Mouse (Mus musculus) neural tube, embryonic 11.5 days (tissue): ENCODE results near the gene Wdr46. TPM values are rescaled to one million over a fixed set of nuclear protein-coding genes. Genes with fewer than 3 reads are reported as not detected.

ENCODE experiments used
- ATAC-seq: fragments of 200-750 bp; cut with Nextera tagmentation; 2 replicates; pipeline ENCODE4 v1.8.0; 2017; ENCODE audit warnings: moderate number of reproducible peaks, mild to moderate bottlenecking, moderate TSS enrichment, moderate library complexity; ENCODE audit not compliant: insufficient read depth, low FRiP score, low TSS enrichment
- DNase-seq: peaks from one replicate; pipeline ENCODE4 v3.0.0-alpha.2; 2015; ENCODE audit warnings: low spot score
- H3K27ac ChIP-seq: fragments of 300-500 bp; sonication (generic); 2 replicates; pipeline ENCODE4 v1.5.1; 2014; ENCODE audit warnings: low read depth, mild to moderate bottlenecking, low read length
- H3K27me3 ChIP-seq: fragments of 300-500 bp; sonication (generic); 2 replicates; pipeline ENCODE4 v1.6.1; 2014; ENCODE audit warnings: mild to moderate bottlenecking, low read length, mixed read lengths; ENCODE audit not compliant: control insufficient read depth, insufficient read depth
- H3K36me3 ChIP-seq: fragments of 300-500 bp; sonication (generic); 2 replicates; pipeline ENCODE4 v1.6.1; 2014; ENCODE audit warnings: mild to moderate bottlenecking, low read length, moderate library complexity, mixed read lengths; ENCODE audit not compliant: control insufficient read depth, insufficient read depth
- H3K4me1 ChIP-seq: fragments of 300-500 bp; sonication (generic); 2 replicates; pipeline ENCODE4 v1.6.1; 2014; ENCODE audit warnings: low read length, mixed read lengths; ENCODE audit not compliant: control insufficient read depth, insufficient read depth
- H3K4me2 ChIP-seq: fragments of 300-500 bp; sonication (generic); 2 replicates; pipeline ENCODE4 v1.6.1; 2014; ENCODE audit warnings: low read depth, mild to moderate bottlenecking, moderate library complexity
- H3K4me3 ChIP-seq: fragments of 300-500 bp; sonication (generic); 2 replicates; pipeline ENCODE4 v1.5.1; 2014; ENCODE audit warnings: low read depth, low read length
- H3K9ac ChIP-seq: fragments of 300-500 bp; sonication (generic); 2 replicates; pipeline ENCODE4 v1.6.1; 2014; ENCODE audit warnings: mild to moderate bottlenecking, low read length
- H3K9me3 ChIP-seq: fragments of 300-500 bp; sonication (generic); 2 replicates; pipeline ENCODE4 v1.6.1; 2016; ENCODE audit warnings: low read length; ENCODE audit not compliant: control insufficient read depth
- WGBS: fragments of 180-500 bp; shearing (Covaris S2); extraction: QIAGEN DNeasy Blood & Tissue Kit; methylation state at CpG from one replicate; pipeline ENCODE4 v1.1.7; 2014; 5-methylcytosine and 5-hydroxymethylcytosine counted together
- polyA plus RNA-seq: library from polyadenylated mRNA; unstranded; fragments of >200 nt; fragmentation: Nextera tagmentation; extraction: Ambion mirVana; gene quantifications from 2 replicates; pipeline ENCODE4 v1.2.1, GENCODE M21; 2014

Wdr46 gene
- polyA plus RNA-seq, 1 experiment from 2014 or later: 29.5 TPM

GRCm38 (mm10) chr17:33915671-33916250 is 24.7 kb upstream of the Wdr46 start, which contains the start of the genes Tapbp and Zbtb22:
Gene Tapbp, plus strand, starts transcription at chr17:33915899.
Gene Zbtb22, plus strand, starts transcription at chr17:33915904.
- under 1% methylated on average over 31 of the region's 34 CpGs for WGBS
- DNase-seq: peak; percentile 97
- ATAC-seq: peak; percentile 89
- Histone ChIP-seq H3K9ac (peak within 1 kb of the TSS; percentile 52), H3K27ac (0 out of 2 replicates have a peak within 1 kb of the TSS, but pooled peaks have one; percentile 63), H3K27me3 (no peaks in the 10 kb centered on the region), H3K9me3 (no peaks in the 10 kb centered on the region), H3K4me2 (peak within 1 kb of the TSS; percentile 54), H3K4me1 (peaks cover 20% of the 10 kb centered on the region), H3K4me3 (peak within 1 kb of the TSS; percentile 50), H3K36me3 (peaks cover 23% of the 10 kb centered on the region)

- Histone ChIP-seq H3K36me3 (peaks cover 23% of the 10 kb centered on the region), H3K4me3 (peak overlapping the region; percentile 50), H3K4me2 (peak overlapping the region; percentile 54), H3K9ac (peak overlapping the region; percentile 52), H3K4me1 (peaks cover 20% of the 10 kb centered on the region), H3K27ac (0 out of 2 replicates have a peak overlapping the region, but pooled peaks have one; percentile 63), H3K27me3 (no peaks in the 10 kb centered on the region), H3K9me3 (no peaks in the 10 kb centered on the region)
- DNase-seq (no peak), ATAC-seq (peak; percentile 46)
- WGBS: 1% methylated on average over 18 of the region's 20 CpGs
These were observed 24.2 kb upstream of the Wdr46 start for GRCm38 (mm10) chr17:33916294-33916693.

GRCm38 (mm10) chr17:33916847-33917655 is 23.4 kb upstream of the Wdr46 start:
- peaks cover 20% of the 10 kb centered on the region for H3K4me1 ChIP-seq
- no peak for ATAC-seq
- DNase-seq: no peak
- peak overlapping the region; percentile 54 for H3K4me2 ChIP-seq
- no peaks in the 10 kb centered on the region for H3K27me3 ChIP-seq
- no peak overlapping the region for H3K27ac ChIP-seq
- peak overlapping the region; percentile 50 for H3K4me3 ChIP-seq
- no peaks in the 10 kb centered on the region for H3K9me3 ChIP-seq
- WGBS: 78% methylated on average over 31 of the region's 31 CpGs
- H3K36me3 ChIP-seq: peaks cover 17% of the 10 kb centered on the region
- no peak overlapping the region for H3K9ac ChIP-seq

GRCm38 (mm10) chr17:33917656-33918292 is 22.7 kb upstream of the Wdr46 start:
- peaks cover 20% of the 10 kb centered on the region for H3K4me1 ChIP-seq
- ATAC-seq: no peak

GRCm38 (mm10) chr17:33918293-33919203 is 21.9 kb upstream of the Wdr46 start:
- H3K4me3 ChIP-seq: 0 out of 2 replicates have a peak overlapping the region, but pooled peaks have one; percentile 6
- H3K4me2 ChIP-seq: peak overlapping the region; percentile 98
- no peak overlapping the region for H3K27ac ChIP-seq
- ATAC-seq: no peak
- no peak overlapping the region; the same call in 1 of the 2 replicates for H3K9ac ChIP-seq
- no peaks in the 10 kb centered on the region for H3K27me3 ChIP-seq
- 60% methylated on average over 37 of the region's 37 CpGs for whole genome bisulfite sequencing
- H3K36me3 ChIP-seq: peaks cover 6% of the 10 kb centered on the region
- H3K4me1 ChIP-seq: peaks cover 20% of the 10 kb centered on the region
- H3K9me3 ChIP-seq: no peaks in the 10 kb centered on the region
- DNase-seq: no peak

More at GRCm38 (mm10) chr17:33917656-33918292, 22.7 kb upstream of the Wdr46 start:
- Histone ChIP-seq H3K9me3 (no peaks in the 10 kb centered on the region), H3K4me2 (no peak overlapping the region), H3K27me3 (no peaks in the 10 kb centered on the region), H3K9ac (no peak overlapping the region; the same call in 1 of the 2 replicates), H3K27ac (no peak overlapping the region), H3K4me3 (0 out of 2 replicates have a peak overlapping the region, but pooled peaks have one; percentile 6), H3K36me3 (peaks cover 11% of the 10 kb centered on the region)
- 85% methylated on average over 18 of the region's 18 CpGs for WGBS
- DNase-seq: no peak

GRCm38 (mm10) chr17:33919351-33920281 is 20.8 kb upstream of the Wdr46 start:
- H3K4me1 ChIP-seq: peaks cover 20% of the 10 kb centered on the region

GRCm38 (mm10) chr17:33920282-33921097 is 20.0 kb upstream of the Wdr46 start:
- ATAC-seq (peak; percentile 60), DNase-seq (peak; percentile 85)
- Histone ChIP-seq H3K9me3 (no peaks in the 10 kb centered on the region), H3K27ac (0 out of 2 replicates have a peak overlapping the region, but pooled peaks have one; percentile 56), H3K4me3 (peak overlapping the region; percentile 43), H3K36me3 (no peaks in the 10 kb centered on the region; the same call in 1 of the 2 replicates), H3K4me2 (peak overlapping the region; percentile 98), H3K9ac (peak overlapping the region; percentile 60), H3K27me3 (no peaks in the 10 kb centered on the region), H3K4me1 (peaks cover 20% of the 10 kb centered on the region)
- WGBS: under 1% methylated on average over 36 of the region's 36 CpGs

More at GRCm38 (mm10) chr17:33919351-33920281, 20.8 kb upstream of the Wdr46 start:
- Histone ChIP-seq H3K9me3 (no peaks in the 10 kb centered on the region), H3K9ac (peak overlapping the region; percentile 60), H3K27me3 (no peaks in the 10 kb centered on the region), H3K4me3 (peak overlapping the region; percentile 43), H3K36me3 (no peaks in the 10 kb centered on the region; the same call in 1 of the 2 replicates), H3K27ac (0 out of 2 replicates have a peak overlapping the region, but pooled peaks have one; percentile 56), H3K4me2 (peak overlapping the region; percentile 98)
- no peak for DNase-seq
- no peak for ATAC-seq
- under 1% methylated on average over 52 of the region's 52 CpGs for WGBS
